Mouse (Mus musculus): ENCODE measurements around the gene Syt1.
A peak's percentile ranks its signal among the peaks of the same experiment; 100 is the strongest.

The Syt1 gene

DNA sequence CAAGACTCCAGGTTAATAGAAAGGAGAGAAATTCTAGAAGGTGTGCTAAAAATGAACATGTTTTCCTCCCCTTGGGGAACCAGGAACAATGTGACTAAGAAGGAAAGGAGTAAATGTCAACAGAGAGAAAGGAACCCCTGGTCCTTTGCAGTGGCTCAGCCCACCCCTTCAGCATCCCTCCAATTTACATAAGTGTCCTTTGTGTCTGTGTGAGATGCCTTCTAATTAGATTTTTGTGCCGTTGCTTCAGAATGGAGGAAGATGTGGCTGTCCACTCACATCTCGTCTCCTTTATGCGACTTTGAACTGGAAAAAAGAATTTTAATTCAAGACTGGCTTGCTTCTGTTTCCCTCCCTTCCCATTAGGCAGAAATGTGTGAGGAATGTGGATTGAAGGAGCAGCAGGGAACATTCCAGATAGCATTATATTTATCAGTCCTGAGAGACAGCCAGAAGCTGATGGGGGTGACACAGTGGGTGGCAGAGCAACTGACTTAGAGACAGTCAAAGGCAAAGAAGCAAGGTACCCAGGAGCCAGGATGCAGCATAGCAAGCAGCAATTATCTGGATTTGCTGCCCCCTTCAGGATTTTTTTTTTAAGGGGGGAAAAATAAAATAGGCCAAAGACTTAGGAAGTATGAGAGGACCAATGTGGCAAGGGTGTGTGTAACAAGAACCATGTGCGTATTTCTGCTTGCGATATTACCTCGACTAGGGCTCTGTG lies 486.3 kb downstream of the Syt1 start:
- DNase-seq (ENCODE audit: low spot score in 2 of 2): no peak

DNA sequence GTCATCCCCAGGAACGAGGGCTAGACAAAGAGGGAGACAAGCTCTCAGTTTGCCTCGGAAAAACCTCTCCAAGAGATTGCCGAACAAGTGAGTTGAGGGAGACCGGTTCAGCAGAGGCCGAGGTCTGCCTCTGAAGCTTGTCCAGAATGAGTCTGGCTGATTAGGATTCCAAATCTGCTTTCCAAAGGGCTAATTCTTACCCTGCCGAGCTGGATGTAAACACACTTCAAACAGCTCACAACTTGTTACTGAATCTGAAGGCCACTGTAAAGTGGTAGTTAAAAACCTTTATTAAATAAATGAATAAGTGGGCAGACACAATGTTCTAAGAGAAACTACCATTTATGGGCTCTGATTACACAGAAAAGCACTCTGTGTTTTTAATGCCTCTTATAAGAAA lies 491.6 kb downstream of the Syt1 start:
- DNase-seq (ENCODE audit: low spot score in 2 of 2): no peak

DNA sequence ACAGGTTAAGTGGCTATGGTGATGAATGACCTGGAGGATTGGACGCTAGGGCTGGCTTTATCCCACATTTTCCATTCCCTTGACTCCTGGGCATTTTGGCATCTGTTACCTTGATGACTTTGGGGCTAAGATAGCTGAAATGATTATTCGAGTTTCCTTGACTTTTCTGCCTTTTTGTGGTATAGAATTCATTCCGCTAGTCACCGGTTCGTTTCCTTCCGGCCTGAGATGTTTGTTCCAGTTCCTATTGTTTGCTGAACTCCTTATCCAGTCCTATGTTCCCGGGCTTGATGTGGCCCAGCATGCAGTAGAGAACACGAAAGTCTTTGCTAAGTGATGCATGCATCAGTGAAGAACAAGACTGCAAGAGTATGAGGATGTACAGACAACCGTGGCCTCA lies 493.7 kb downstream of the Syt1 start:
- DNase-seq (ENCODE audit: low spot score in 2 of 2): no peak

DNA sequence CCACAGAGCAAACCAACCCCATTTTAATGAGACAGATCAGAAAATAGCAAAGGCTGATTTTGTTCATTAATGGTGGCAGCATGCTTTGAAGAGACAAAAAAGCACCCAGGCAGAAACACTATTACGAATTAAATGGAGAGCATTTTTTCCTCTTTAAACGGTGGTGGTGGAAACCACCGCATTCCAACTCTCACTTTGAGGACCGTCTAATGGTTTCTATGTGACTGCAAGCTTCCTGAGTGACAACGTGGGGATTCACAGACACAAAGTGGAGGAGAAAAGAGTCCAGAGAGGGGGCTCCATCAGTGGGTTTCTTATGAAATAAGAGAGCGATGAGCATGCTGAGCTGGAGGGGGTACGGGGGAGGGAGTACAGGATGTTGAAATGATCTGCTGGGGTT lies 496.1 kb downstream of the Syt1 start:
- DNase-seq (ENCODE audit: low spot score in 2 of 2): no peak

DNA sequence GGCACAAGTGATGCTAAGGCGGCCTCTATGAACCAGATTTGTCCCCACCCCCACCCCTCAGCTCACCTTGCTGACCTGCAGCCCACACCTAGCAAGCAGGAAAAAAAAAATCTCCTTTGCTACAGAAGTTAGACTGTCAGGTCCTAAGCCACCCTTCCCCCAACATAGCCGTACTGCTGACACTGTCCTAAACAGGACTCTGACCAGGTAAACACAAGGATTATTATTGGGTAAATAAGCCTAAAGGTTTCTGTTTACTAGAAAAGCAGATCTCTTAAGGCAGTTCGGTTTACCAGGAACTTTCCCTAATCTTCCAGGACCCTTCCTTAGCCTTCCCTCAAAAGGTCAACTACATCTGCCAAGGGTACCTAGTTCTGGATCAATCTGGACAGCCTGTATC lies 501.2 kb downstream of the Syt1 start:
- DNase-seq (ENCODE audit: low spot score in 2 of 2): no peak

DNA sequence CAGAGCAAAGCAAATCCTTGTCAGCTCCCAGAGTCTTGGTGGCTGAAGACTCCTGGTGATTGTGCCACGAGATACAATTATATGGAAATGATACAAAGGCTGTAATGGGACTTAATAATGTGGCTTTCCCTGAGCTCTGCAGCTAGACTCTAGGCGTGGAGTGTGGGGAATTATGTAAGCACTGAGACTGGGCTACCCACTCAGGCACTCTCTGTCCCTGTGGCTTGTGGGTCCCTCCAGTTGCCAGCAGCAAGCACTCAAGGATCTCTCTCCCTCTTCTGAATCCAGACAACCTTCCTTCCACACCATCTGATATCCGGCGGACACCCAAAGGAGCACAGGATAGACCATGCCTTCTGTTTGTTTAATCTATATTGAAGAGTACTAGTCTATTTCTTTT lies 503.9 kb downstream of the Syt1 start:
- no peak for DNase-seq (ENCODE audit: low spot score in 2 of 2)

DNA sequence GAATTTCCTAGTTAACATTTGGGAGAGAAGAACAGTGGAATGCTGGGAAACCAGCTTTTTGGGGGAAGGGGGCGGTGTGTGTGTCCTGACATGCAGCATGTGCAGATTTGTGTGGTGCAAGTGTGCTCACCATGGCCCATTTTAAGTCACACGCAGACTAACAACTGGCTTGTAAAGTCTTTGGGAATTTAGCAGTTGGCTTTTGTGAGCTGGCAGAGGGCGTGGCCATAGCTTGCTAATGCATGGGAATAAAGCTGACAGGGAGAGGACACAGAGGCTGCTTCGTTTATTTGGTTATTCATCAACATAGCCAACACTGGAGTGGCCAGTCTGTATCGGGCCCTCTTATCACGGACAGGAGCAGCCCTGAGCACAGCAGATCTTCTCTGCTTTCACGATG lies 505.9 kb downstream of the Syt1 start:
- no peak for DNase-seq (ENCODE audit: low spot score in 2 of 2)

DNA sequence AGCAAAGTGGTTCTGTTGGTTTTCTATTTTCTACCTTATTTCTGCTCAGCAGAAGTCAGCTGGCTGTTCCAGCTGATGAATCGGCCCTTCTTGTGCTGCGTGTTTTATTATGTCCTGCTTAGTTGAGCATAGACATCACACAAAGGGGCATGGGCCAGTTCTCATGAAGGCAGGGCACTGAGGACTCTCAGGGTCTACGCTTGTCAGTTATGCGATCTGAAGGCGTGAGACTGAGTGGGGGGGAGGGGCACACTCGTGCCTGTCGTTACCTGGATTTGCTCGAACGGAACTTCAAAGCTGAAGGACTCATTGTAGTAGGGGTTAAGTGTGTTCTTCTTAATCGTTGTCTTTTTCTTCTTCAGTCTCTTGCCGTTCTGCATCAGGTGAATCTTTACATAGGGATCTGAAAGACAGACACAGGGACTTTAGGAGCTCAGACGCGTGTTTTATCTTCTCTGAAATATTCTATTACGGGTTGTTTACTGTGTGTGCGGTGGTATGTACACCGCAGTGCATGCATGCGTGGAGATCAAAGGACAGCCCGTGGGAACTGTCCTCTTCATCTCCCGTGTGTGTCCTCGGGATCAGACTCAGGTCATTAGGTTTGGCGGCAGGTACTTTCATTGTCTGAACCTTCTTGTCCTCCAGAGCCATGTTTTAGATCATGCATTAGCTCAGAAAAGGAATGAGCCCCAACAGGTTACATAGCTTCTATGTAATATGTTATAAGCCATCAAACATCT lies 506.5 kb downstream of the Syt1 start:
- no peak for DNase-seq (ENCODE audit: low spot score in 2 of 2)

DNA sequence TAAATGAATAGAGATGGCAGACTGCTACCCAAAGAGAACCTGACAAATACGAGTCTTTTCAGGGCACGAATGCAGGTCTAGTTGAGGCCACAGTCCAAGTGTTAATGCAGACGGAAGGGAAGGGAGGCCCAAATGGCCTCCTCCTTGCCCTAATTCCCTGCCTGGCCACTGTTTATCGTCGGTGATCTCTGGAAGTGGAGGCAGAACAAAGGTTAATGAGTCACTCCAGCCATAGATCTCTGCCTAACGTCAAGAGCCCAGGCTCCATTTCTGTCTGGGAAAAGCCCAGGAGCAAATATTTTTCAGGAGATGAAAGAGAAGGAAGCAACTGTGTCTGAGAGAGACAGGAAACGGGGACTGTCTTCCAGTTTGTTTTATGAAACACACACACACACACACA lies 520.6 kb downstream of the Syt1 start:
- DNase-seq (ENCODE audit: low spot score in 2 of 2): no peak

DNA sequence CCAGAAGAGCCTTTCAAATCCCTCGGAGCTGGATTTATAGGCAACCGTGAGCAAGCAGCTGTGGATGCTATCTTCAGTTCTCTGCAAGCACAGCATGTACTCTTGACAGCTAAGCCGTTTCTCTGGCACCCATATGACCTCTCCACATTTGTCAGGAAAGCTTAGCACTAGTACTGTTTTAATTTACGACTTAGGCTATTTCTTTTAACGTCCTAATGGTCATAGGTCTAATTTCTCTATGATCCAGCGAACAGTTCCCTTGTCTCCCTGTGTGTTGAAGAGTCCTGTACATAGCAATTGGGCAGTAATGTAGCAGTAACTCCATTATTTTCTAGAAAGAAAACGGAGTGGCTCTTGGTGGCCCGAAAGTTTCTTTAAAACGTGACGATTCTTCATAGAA lies 526.8 kb downstream of the Syt1 start:
- no peak for DNase-seq (ENCODE audit: low spot score in 2 of 2)

DNA sequence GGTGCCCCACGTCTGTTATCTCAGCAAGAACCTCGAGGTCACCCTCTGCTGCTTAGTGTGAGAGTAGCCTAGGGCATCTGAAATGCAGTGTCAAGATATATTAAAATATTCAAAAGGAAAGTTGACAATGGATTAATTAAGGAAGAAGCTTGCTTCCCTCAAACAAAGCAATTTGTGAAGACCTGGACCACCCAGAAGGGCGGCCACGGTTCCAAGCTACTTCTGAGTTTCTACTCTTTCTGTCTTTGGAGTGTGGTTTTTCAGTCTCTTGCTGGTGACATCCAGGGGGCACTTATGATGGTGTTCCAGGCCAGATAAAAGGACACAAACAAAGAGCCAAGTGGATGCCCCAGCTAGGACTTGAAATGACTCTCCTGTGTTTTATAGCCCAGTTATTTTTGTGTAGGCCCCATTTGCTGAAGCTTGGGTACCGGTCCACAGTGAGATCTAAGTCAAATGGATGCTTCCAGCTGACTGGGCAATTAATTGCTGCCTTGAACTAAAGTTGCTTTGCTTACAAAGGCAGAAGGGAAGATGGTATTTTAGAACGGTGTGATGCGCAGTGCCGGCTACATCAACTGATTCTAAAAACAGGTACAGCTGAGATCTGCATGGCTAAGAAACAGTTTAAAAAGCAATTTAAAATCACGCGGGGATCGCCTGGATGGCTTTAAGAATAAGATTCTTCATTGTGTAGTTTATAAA lies 530.5 kb downstream of the Syt1 start:
- no peak for DNase-seq (ENCODE audit: low spot score in 2 of 2)

DNA sequence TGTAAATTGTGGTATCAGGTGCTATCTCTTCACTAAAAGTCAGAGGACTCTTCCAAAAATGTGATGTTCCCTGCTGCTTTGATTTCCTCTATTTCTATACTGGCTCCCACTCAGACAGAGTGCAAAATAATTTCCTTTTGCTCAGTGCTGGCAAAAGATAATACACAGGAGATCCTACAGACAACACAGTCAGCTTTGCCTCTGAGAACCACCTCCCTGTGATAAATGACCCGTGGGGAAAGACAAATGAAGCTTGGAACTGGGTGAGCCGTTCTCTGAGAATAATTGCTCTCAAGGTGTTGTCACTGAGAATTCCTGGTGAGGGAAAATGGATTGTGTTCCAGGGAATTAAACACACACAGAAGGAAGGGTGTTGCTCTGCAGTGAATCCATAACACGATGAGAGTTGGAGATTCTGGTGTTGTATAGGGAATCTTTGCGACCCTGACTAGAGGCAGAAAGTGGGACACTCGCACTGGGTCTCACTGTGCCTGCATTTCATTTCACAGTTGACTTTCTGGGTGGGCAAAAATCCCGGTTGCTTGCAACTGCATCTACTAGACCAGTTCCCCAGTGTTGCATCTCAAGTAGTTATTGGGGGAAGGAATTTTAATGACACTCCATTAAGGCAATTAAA lies 540.3 kb downstream of the Syt1 start:
- DNase-seq (ENCODE audit: low spot score in 2 of 2): no peak

DNA sequence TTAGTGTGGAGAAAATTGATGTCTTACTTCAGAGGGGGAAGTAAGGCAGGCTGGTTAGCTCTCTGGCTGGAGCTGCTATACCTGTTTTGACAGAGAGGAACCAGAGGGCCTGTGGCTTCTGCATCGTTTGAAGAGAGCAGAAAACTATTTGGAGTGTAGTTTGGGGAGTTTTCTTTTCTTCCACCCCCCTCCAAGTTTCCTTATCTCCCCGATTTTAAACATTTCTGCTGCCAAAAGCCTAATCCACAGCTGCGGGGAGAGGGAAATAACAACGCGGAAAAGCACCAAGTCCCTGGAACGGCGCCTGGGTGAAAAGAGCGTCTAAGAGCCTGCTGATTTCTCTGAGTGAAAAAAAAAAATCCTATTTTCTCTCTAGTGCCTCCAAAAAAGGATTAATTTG lies 544.2 kb downstream of the Syt1 start:
- DNase-seq (ENCODE audit: low spot score in 2 of 2): no peak

DNA sequence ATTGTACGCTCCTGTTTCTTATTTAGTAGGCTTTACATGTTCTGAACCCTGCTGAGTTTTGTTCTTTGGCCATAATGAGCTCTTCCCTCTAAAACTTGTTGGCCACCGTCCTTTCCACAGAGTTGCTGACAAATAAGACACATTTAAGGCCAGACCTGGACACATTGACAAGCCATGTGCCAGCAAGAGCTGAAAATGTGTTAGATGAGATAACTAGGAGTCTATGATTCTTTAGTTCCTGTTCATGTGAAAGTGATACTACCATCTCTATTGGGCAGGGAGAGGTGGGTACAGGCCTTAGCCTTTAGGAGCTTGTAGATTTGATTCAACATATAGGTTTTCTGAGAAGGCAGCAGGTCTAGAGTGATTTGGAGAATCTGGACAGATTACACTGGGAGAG lies 548.9 kb downstream of the Syt1 start:
- no peak for DNase-seq (ENCODE audit: low spot score in 2 of 2)

DNA sequence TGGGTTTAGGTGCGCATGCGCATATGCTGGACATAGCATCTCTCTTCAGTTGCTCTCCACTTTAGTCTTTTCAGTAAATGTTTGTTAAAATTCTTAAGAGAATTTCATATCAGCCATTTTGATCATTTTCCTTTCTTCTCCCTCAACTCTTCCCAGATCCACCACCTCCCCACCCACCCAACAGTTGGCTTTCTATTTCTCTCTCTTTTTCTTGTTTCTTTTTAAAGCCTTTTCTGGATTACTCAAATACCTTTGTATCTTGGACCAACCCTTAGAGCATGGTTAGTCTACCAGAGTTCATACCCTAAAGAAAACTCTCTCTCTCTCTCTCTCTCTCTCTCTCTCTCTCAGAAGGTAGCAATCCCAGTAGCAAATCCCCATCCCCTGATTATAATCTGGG lies 553.7 kb downstream of the Syt1 start:
- DNase-seq (ENCODE audit: low spot score in 2 of 2): no peak

DNA sequence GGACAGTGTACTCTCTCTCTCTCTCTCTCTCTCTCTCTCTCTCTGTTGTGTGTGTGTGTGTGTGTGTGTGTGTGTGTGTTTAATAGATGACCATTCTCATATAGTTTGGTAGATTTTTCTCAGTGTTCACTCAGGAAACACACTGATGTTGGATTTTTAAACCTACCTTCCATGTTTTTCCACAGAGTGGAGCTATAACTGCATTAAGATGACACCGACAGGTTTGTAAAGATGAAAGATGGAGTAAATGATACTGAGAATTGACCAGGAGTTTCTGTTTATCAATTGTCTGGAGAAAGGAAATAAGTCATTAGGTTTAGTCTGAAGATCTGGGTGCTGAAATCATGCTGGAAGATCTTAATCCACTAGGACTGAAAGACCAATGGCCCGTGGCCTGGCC lies 554.9 kb downstream of the Syt1 start:
- DNase-seq (ENCODE audit: low spot score in 2 of 2): no peak

DNA sequence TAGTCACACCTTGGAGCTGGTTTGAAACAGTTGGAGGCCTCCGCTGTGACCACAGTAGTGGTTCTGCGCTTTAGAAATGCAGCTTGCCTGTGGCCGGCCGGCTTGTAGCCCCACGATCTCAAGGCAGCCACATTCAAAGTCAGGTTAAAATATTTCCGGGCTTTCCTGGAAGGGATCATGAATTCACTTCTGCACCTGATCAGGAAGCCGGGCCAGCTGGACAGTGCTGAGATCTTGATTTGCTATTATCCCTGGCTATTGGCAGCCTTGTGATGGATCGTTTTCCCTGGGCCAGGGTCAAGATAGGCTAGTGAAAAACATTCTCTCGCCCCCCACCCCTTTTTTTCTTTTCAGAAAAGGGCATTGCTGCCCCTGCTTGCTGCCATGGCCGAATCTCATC lies 555.6 kb downstream of the Syt1 start:
- no peak for DNase-seq (ENCODE audit: low spot score in 2 of 2)

DNA sequence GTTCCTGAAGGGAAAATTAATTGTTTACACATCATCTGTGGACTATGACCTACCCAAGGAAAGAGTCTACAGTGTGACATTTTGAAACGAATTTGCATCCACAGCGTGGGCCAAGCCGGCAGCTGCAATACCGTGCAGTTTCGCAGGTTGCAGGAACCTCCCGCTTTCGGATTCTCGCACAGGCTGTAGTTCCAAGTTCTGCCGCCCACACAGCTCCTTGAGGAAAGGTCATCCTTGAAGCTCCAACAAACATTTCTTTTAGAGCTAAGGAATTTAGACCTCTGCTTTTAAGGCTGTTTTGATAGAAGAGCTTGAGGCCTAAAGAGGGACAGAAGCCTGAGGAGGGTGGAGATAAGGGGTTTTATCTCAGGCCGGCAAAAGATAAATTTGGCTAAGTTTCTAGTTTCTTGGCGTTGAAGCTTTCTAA lies 556.1 kb downstream of the Syt1 start:
- DNase-seq (ENCODE audit: low spot score in 2 of 2): peak; percentile 64

DNA sequence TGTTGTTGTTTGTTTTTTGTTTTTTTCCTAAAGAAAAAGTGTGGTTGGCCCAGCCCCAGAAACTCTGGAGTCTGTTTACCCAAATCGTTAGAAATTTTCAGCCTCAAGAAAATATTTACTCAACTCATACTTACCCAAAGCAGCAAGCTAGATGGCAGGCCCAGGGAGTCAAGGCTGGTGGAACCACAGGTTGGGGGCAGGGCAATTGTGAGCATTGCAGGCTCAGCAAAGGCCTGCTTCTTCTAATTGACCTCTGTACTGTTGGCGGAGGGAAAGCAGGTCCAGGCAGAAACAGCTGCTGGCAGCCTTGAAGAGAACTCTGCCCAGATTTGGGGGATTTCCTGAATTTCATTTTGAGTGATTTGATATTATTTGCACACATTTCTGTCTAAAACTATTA lies 557.2 kb downstream of the Syt1 start:
- no peak for DNase-seq (ENCODE audit: low spot score in 2 of 2)

DNA sequence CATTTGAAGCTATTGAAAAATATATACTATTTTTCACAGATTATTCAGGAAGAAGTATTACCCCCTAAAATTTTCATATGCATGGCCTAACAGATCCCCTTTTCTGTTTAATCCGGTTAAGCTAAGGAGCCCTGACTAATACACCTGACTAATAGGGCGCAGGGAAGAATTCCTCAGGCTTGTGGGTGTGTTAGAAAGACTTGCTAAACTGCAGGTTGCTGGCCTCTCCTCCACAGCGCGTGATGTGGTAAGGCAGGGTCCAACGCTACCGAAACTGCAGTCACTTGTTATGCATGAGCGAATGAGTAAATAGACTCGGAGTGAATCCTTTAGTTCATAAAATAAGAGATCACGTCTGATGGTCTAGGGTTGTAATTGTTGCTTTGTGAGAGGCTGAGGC lies 558.4 kb downstream of the Syt1 start:
- no peak for DNase-seq (ENCODE audit: low spot score in 2 of 2)

DNA sequence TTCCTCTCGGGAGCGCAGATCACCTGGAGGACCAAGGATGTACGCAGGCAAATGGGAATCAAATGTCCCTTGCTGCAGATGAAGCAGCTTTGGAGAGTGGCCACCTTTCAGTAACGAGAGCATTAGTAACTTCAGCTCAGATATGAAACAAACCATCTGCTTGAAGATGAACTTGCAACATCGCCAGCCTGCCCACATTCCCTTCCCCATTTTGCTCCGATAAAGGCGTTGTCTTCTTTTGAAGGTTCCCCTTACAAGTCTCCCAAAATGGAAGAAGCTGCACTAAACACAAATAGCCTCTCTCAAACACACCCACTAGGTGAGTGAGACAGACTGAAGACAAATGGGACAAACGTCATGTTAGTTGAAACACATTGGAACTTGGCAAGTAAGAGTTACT lies 559.3 kb downstream of the Syt1 start:
- DNase-seq (ENCODE audit: low spot score in 2 of 2): no peak

DNA sequence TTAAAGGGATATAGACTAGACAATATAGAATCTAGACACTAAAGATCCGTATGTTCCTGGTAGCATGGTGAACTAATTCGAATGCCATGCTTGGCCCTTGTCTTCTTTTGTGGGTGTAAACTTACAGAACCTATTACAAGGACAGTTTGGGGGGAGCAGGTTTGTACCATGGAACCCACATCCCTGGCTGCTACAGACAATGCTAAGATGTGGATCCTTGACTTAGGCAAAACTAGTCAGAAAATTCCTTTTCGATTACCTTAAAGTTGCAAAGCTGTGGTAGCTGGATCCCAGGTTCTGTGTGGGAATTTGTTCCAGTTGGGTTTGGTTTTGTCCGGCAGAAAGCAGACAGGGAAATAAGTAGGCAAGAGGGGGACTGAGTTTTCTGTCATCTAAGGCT lies 560.4 kb downstream of the Syt1 start:
- no peak for DNase-seq (ENCODE audit: low spot score in 2 of 2)

DNA sequence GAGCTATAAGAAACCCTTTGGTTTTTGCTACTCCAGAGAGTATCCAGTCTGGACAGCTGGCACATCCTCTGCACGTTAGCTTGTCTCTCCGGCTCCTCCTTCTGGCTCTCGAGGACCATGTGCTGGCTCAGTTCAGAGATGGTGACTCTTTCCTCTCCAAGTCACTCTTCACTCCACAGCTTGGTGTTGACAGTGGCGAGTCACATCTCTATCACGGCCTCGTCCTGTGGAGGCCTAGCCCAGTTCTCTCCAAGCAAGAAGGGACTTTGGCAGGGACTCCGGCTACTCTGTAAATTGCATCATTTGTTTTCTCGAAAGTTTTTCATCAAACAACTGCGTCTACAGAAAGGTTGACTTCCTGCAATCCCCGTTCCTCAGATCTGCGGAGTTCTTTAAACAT lies 562.4 kb downstream of the Syt1 start:
- DNase-seq (ENCODE audit: low spot score in 2 of 2): no peak
